19 mouse cellular contexts compared by ENCODE assay signal in genomic region chr8:36030237-36030636, GRCm38 (mm10).
"Had no signal": no experiment of that assay in that cellular context is flagged by ENCODE, and none has a peak within 500 bp of the region (broad histone marks: within the 10 kb centered on the region; RNA-seq: fewer than 3 reads in every experiment).

No protein-coding gene starts in this region.

- H3K9ac ChIP-seq: kidney, embryonic 15.5 days; limb, embryonic 13.5 days; liver, embryonic 14.5 days; liver, postnatal 0 days; lung, embryonic 14.5 days; midbrain, embryonic 12.5 days; midbrain, embryonic 15.5 days; neural tube, embryonic 12.5 days; neural tube, embryonic 15.5 days; stomach, embryonic 15.5 days had no signal

- DNase-seq: kidney, postnatal 10 days; kidney, postnatal 4 days; left cerebral cortex, postnatal 4 days; liver; liver, postnatal 0 days; lung, embryonic 14.5 days; right cerebral cortex, adult 18-20 months; right cerebral cortex, postnatal 14 days; right cerebral cortex, postnatal 4 days; thymus, postnatal 25 days had no signal

- H3K4me3 ChIP-seq: kidney, embryonic 15.5 days; limb, embryonic 13.5 days; midbrain, embryonic 12.5 days; midbrain, embryonic 15.5 days; neural tube, embryonic 12.5 days; neural tube, embryonic 15.5 days; stomach, embryonic 15.5 days had no signal

- H3K27me3 ChIP-seq: kidney, embryonic 15.5 days; limb, embryonic 13.5 days; midbrain, embryonic 12.5 days; midbrain, embryonic 15.5 days; neural tube, embryonic 12.5 days; neural tube, embryonic 15.5 days; stomach, embryonic 15.5 days had no signal

- H3K36me3 ChIP-seq: kidney, embryonic 15.5 days; limb, embryonic 13.5 days; midbrain, embryonic 12.5 days; midbrain, embryonic 15.5 days; neural tube, embryonic 12.5 days; neural tube, embryonic 15.5 days; stomach, embryonic 15.5 days had no signal

- H3K9me3 ChIP-seq: kidney, embryonic 15.5 days; limb, embryonic 13.5 days; midbrain, embryonic 12.5 days; midbrain, embryonic 15.5 days; neural tube, embryonic 12.5 days; neural tube, embryonic 15.5 days; stomach, embryonic 15.5 days had no signal

- H3K4me1 ChIP-seq: midbrain, embryonic 12.5 days; midbrain, embryonic 15.5 days; neural tube, embryonic 12.5 days; neural tube, embryonic 15.5 days; stomach, embryonic 15.5 days had no signal

- H3K4me2 ChIP-seq: kidney, embryonic 15.5 days; limb, embryonic 13.5 days; lung, embryonic 14.5 days; midbrain, embryonic 12.5 days; midbrain, embryonic 15.5 days; neural tube, embryonic 12.5 days; neural tube, embryonic 15.5 days; stomach, embryonic 15.5 days had no signal

- ATAC-seq: liver, postnatal 0 days; midbrain, embryonic 15.5 days had no signal

- H3K27ac ChIP-seq: kidney, embryonic 15.5 days; limb, embryonic 13.5 days; liver, embryonic 14.5 days; macrophage; midbrain, embryonic 12.5 days; midbrain, embryonic 15.5 days; neural tube, embryonic 12.5 days; neural tube, embryonic 15.5 days; stomach, embryonic 15.5 days had no signal
